Mouse (Mus musculus): ENCODE results near the gene Sytl3. TPM values are rescaled to one million over a fixed set of nuclear protein-coding genes. Genes with fewer than 3 reads are reported as not detected.

Sytl3 gene
- polyA plus RNA-seq, 1 experiment: 0.14 TPM

DNA sequence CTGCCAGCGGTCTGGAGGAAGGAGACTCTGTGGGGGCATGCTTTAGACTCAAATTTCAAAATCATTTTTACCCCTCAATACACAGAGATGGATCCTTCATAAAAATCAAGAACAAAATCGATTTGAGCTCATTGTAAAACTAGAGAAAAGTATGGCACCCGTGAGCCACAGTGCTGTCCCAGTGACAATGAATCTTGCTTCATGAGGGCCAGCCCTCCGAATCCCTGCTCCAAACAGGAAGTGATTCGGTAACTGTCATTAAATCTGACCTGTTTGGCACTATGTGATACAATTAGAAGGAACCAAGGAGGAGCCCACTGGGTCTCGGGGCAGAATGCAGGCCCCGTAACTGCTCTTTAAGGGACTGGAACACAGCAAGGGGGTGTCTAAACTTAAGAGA is 79.9 kb downstream of the Sytl3 start:
- Histone ChIP-seq H3K79me3 (ENCODE audit: low read depth) (no peaks in the 10 kb centered on the region), H3K36me3 (ENCODE audit: control insufficient read depth, insufficient read depth) (peaks cover 54% of the 10 kb centered on the region), H3K79me2 (ENCODE audit: control insufficient read depth, insufficient read depth) (no peaks in the 10 kb centered on the region), H3K27me3 (ENCODE audit: control insufficient read depth, insufficient read depth, insufficient read length) (no peaks in the 10 kb centered on the region), H3ac (ENCODE audit: control insufficient read depth, insufficient read length, low read depth) (no peak overlapping the region), H3K4me3 (ENCODE audit: insufficient read depth, poor library complexity, severe bottlenecking) (no peak overlapping the region)
- TF ChIP-seq FOSL1 (IDR thresholded peaks at IDR 0.05; ENCODE audit: insufficient read depth, low read length, poor library complexity, severe bottlenecking): no peak
- no peak for TF ChIP-seq MYOD1 (IDR thresholded peaks at IDR 0.05; ENCODE audit: control insufficient read depth, insufficient read length, low read depth)
- TF ChIP-seq CTCF (IDR thresholded peaks at IDR 0.05; ENCODE audit: control insufficient read depth, insufficient read depth, insufficient read length): no peak
- no peak for TF ChIP-seq MYOG (IDR thresholded peaks at IDR 0.05; ENCODE audit: control insufficient read depth, extremely low read depth, insufficient read length)
- no peak for TF ChIP-seq MAX (IDR thresholded peaks at IDR 0.05)
- TF ChIP-seq USF1 (IDR thresholded peaks at IDR 0.05; ENCODE audit: low read depth): no peak
- TF ChIP-seq CEBPB (IDR thresholded peaks at IDR 0.05; ENCODE audit: low read depth): no peak

DNA sequence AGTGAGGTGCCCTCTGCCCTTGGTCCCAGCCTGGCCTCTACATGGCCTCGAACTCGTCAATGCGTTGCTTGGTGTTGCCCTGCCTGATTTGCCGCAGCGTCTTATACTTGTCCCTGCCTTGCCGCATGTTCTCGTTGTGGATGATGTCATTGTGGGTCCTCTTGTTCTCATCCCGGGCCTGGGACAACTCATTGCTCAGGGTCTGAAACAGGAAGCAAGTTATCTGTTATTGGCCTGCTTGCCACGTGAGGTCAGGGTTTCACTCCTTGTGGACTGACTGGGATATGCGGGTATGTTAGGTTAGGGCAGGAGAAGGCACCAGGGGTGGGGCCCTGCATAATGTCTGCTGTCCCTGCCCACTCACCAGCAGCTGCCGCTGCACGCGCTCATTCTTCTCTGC is 80.4 kb downstream of the Sytl3 start:
- no peaks in the 10 kb centered on the region for H3K27me3 ChIP-seq (ENCODE audit: control insufficient read depth, insufficient read depth, insufficient read length)
- peaks cover 54% of the 10 kb centered on the region for H3K36me3 ChIP-seq (ENCODE audit: control insufficient read depth, insufficient read depth)

DNA sequence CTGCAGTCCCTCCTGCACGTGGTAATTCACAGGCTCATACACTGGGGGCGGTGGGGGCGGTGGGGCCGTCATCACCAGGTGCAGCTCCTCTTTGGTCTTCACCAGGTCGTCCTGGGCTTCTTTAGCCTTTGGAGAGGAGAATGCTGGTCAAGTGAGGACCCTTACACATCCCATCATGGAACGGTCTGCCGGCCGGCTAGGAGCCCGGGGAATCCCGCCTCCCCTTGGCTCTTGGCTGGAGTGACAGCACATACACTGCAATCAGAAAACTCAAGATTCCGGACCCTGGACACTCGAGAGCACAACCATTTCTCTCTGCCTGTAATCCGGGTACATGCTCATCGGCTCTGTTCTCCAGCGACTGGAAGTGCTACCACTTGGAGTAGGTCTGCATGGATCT is 80.9 kb downstream of the Sytl3 start:
- no peak overlapping the region for H3K4me3 ChIP-seq (ENCODE audit: insufficient read depth, poor library complexity, severe bottlenecking)
- H3K27me3 ChIP-seq (ENCODE audit: control insufficient read depth, insufficient read depth, insufficient read length): no peaks in the 10 kb centered on the region
- TF ChIP-seq MAX (IDR thresholded peaks at IDR 0.05): no peak
- no peak for TF ChIP-seq USF1 (IDR thresholded peaks at IDR 0.05; ENCODE audit: low read depth)
- TF ChIP-seq MYOG (IDR thresholded peaks at IDR 0.05; ENCODE audit: control insufficient read depth, extremely low read depth, insufficient read length): no peak
- TF ChIP-seq CTCF (IDR thresholded peaks at IDR 0.05; ENCODE audit: control insufficient read depth, insufficient read depth, insufficient read length): no peak
- no peak for TF ChIP-seq CEBPB (IDR thresholded peaks at IDR 0.05; ENCODE audit: low read depth)
- TF ChIP-seq FOSL1 (IDR thresholded peaks at IDR 0.05; ENCODE audit: insufficient read depth, low read length, poor library complexity, severe bottlenecking): no peak
- no peak for TF ChIP-seq MYOD1 (IDR thresholded peaks at IDR 0.05; ENCODE audit: control insufficient read depth, insufficient read length, low read depth)
- no peak overlapping the region for H3ac ChIP-seq (ENCODE audit: control insufficient read depth, insufficient read length, low read depth)
- no peaks in the 10 kb centered on the region for H3K79me3 ChIP-seq (ENCODE audit: low read depth)
- peaks cover 58% of the 10 kb centered on the region for H3K36me3 ChIP-seq (ENCODE audit: control insufficient read depth, insufficient read depth)
- no peaks in the 10 kb centered on the region for H3K79me2 ChIP-seq (ENCODE audit: control insufficient read depth, insufficient read depth)

More for the DNA sequence above, 80.4 kb downstream of the Sytl3 start:
- Histone ChIP-seq H3K79me2 (ENCODE audit: control insufficient read depth, insufficient read depth) (no peaks in the 10 kb centered on the region), H3ac (ENCODE audit: control insufficient read depth, insufficient read length, low read depth) (no peak overlapping the region), H3K4me3 (ENCODE audit: insufficient read depth, poor library complexity, severe bottlenecking) (no peak overlapping the region), H3K79me3 (ENCODE audit: low read depth) (no peaks in the 10 kb centered on the region)
- TF ChIP-seq CTCF (IDR thresholded peaks at IDR 0.05; ENCODE audit: control insufficient read depth, insufficient read depth, insufficient read length) (no peak), USF1 (IDR thresholded peaks at IDR 0.05; ENCODE audit: low read depth) (no peak), MAX (IDR thresholded peaks at IDR 0.05) (no peak), CEBPB (IDR thresholded peaks at IDR 0.05; ENCODE audit: low read depth) (no peak), MYOD1 (IDR thresholded peaks at IDR 0.05; ENCODE audit: control insufficient read depth, insufficient read length, low read depth) (no peak), FOSL1 (IDR thresholded peaks at IDR 0.05; ENCODE audit: insufficient read depth, low read length, poor library complexity, severe bottlenecking) (no peak), MYOG (IDR thresholded peaks at IDR 0.05; ENCODE audit: control insufficient read depth, extremely low read depth, insufficient read length) (no peak)

DNA sequence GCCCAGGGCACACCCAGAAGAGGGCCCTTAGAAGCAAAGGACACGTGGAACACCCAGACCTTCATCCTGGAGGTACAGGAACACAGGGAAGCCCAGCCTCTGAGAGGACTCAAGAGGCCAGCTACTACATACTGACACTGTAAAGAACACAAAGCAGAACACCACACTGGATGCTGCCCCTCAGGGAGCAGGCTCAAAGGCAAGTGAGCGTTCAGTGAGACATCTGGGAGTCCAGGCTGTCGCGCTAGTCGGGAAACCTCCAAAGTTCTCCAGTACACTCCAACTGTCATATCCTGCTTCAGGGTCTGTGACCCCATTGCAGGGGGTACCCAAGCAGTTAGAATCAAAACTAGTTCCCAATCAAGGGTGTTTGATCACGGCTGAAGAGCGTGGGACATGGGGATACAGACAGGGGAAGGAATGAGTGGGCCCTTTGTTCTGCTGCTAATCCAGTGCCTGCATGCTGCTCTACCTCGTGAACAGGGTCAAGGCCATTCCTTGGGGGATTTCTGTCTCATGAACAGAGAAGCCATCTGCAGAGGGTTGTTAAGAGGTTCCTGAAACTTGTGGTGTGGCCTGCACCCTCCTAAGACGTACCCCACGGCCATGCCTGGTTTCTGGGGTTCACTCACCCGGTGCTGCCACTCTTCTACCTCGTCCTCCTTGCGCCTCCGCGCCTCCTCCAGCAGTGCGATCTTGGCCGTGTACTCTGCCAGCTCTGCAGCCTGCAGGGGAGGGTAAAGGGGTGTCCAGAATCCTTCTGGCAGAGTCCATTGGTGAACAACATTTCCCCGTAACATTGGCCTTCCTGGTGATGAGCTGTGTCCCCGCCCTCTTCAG is 81.7 kb downstream of the Sytl3 start:
- H3ac ChIP-seq (ENCODE audit: control insufficient read depth, insufficient read length, low read depth): no peak overlapping the region
- H3K79me3 ChIP-seq (ENCODE audit: low read depth): no peaks in the 10 kb centered on the region
- peaks cover 64% of the 10 kb centered on the region for H3K36me3 ChIP-seq (ENCODE audit: control insufficient read depth, insufficient read depth)
- H3K79me2 ChIP-seq (ENCODE audit: control insufficient read depth, insufficient read depth): no peaks in the 10 kb centered on the region
- H3K4me3 ChIP-seq (ENCODE audit: insufficient read depth, poor library complexity, severe bottlenecking): no peak overlapping the region
- TF ChIP-seq FOSL1 (IDR thresholded peaks at IDR 0.05; ENCODE audit: insufficient read depth, low read length, poor library complexity, severe bottlenecking) (no peak), CTCF (IDR thresholded peaks at IDR 0.05; ENCODE audit: control insufficient read depth, insufficient read depth, insufficient read length) (no peak), USF1 (IDR thresholded peaks at IDR 0.05; ENCODE audit: low read depth) (no peak), MAX (IDR thresholded peaks at IDR 0.05) (no peak), CEBPB (IDR thresholded peaks at IDR 0.05; ENCODE audit: low read depth) (no peak), MYOG (IDR thresholded peaks at IDR 0.05; ENCODE audit: control insufficient read depth, extremely low read depth, insufficient read length) (no peak), MYOD1 (IDR thresholded peaks at IDR 0.05; ENCODE audit: control insufficient read depth, insufficient read length, low read depth) (no peak)
- no peaks in the 10 kb centered on the region for H3K27me3 ChIP-seq (ENCODE audit: control insufficient read depth, insufficient read depth, insufficient read length)

DNA sequence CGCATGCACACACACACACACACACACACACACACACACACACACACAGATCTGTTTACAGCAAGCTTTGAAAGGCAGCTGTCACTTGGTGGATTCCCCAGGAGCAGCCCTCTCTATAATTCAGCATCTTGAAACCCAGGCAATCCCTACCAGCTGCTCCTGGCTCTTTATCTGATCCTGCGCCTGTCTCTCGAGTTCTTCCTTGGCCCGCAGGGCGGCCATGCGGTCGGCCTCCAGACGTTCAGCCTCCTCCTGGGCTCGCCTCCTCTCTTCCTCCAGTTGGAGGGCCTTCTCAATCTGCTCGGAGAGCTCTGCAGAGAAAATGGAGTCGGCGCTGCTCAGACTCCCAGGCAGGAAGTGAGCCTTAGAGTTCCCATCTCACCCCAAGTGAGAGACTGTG is 82.4 kb downstream of the Sytl3 start:
- peaks cover 71% of the 10 kb centered on the region for H3K36me3 ChIP-seq (ENCODE audit: control insufficient read depth, insufficient read depth)
- TF ChIP-seq MYOG (IDR thresholded peaks at IDR 0.05; ENCODE audit: control insufficient read depth, extremely low read depth, insufficient read length) (no peak), MYOD1 (IDR thresholded peaks at IDR 0.05; ENCODE audit: control insufficient read depth, insufficient read length, low read depth) (no peak)

More for the DNA sequence above, 82.4 kb downstream of the Sytl3 start:
- no peaks in the 10 kb centered on the region for H3K79me2 ChIP-seq (ENCODE audit: control insufficient read depth, insufficient read depth)
- no peak overlapping the region for H3K4me3 ChIP-seq (ENCODE audit: insufficient read depth, poor library complexity, severe bottlenecking)
- H3ac ChIP-seq (ENCODE audit: control insufficient read depth, insufficient read length, low read depth): no peak overlapping the region
- H3K79me3 ChIP-seq (ENCODE audit: low read depth): no peaks in the 10 kb centered on the region
- no peaks in the 10 kb centered on the region for H3K27me3 ChIP-seq (ENCODE audit: control insufficient read depth, insufficient read depth, insufficient read length)
